Mouse (Mus musculus): ENCODE results near the gene Prkch. TPM values are rescaled to one million over a fixed set of nuclear protein-coding genes. Genes with fewer than 3 reads are reported as not detected.

The Prkch gene
- polyA plus RNA-seq, 1 experiment from 2014 or later, result 4.0 TPM

DNA sequence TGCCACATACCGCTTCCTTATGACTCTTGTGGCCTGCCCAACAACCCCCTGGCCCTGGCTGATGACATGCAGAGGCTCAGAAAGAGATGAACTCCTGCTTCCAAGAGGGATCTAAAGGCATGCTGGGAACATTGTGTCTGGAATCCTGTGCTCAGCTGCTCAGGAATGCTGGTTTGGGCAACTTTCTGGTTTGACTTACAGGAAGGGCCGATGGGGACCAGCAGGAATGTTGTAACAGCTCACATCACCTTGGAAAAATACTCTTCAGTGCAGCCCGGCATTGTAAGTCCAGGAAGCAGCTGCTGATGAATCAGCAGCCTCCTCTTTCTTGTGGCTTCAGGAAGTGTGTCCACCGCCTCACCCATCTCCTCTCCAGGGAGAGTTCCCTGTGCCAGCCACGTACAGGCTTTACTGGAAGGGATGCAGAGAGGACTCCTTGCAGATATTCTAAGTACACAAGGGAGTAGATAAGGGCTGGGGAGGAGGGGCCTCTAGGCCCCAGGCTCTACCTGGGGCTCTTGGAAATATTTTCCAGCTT lies 206.0 kb downstream of the Prkch start:
- 59% methylated on average over 5 of the region's 5 CpGs for WGBS
- Histone ChIP-seq H3K27me3 (ENCODE audit: low read depth, poor library complexity, severe bottlenecking) (peaks cover 25% of the 10 kb centered on the region), H3K9me3 (replicated peaks) (no peaks in the 10 kb centered on the region), H3K4me3 (no peak overlapping the region), H3K27ac (replicated peaks) (no peak overlapping the region), H3K4me1 (peaks cover 15% of the 10 kb centered on the region), H3K36me3 (no peaks in the 10 kb centered on the region)
- no peak for DNase-seq (ENCODE audit: low spot score)

DNA sequence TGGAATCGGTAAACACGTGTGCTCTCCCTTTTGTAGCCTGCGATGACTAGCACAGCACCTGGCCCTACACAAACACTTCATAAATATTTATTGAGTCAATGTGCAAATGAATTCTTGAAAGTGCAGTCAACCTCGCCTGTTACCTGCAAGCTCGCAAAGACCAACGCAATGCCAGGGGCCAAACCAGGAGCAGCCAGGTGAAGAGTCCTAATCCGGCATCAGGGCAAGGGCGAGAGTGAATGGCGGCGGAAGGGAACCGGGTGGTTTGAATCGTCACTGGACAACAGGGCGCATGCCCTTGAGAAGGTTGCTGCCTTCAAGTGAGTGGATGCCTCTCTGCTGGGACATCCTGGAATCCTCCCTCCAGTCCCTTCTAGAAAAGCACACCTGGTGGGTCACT lies 208.6 kb downstream of the Prkch start:
- no peak for DNase-seq (ENCODE audit: low spot score)
- no peak overlapping the region for H3K4me3 ChIP-seq
- H3K36me3 ChIP-seq, result no peaks in the 10 kb centered on the region
- peaks cover 15% of the 10 kb centered on the region for H3K4me1 ChIP-seq
- 39% methylated on average over 13 of the region's 13 CpGs for WGBS
- peaks cover 27% of the 10 kb centered on the region for H3K27me3 ChIP-seq (ENCODE audit: low read depth, poor library complexity, severe bottlenecking)
- no peaks in the 10 kb centered on the region for H3K9me3 ChIP-seq (replicated peaks)
- H3K27ac ChIP-seq (replicated peaks), result no peak overlapping the region

DNA sequence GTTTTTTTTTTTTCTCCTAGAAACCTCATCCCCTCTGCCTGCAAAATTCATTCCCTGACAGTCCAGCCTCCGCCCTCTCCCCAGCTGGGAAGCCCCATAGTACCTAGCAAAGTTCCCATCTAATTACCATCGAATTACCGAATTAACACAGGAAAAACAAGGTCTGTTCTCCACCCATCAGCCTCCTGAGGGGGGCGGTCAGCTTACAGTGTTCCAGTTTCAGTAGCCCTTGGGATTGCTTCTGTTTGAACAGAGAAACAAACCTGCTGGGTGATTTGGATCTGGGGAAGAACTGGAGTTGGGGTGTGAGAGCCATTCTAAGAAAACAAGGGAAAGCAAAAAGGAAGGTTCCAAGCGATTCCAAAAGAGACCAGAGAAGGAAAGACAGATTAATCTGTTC lies 209.1 kb downstream of the Prkch start:
- Histone ChIP-seq H3K36me3 (no peaks in the 10 kb centered on the region), H3K9me3 (replicated peaks) (no peaks in the 10 kb centered on the region), H3K27me3 (ENCODE audit: low read depth, poor library complexity, severe bottlenecking) (peaks cover 27% of the 10 kb centered on the region), H3K27ac (replicated peaks) (no peak overlapping the region; the same call in 1 of the 2 replicates), H3K4me3 (no peak overlapping the region), H3K4me1 (peaks cover 15% of the 10 kb centered on the region)
- no peak for DNase-seq (ENCODE audit: low spot score)
- 14% methylated on average over 5 of the region's 5 CpGs for WGBS

DNA sequence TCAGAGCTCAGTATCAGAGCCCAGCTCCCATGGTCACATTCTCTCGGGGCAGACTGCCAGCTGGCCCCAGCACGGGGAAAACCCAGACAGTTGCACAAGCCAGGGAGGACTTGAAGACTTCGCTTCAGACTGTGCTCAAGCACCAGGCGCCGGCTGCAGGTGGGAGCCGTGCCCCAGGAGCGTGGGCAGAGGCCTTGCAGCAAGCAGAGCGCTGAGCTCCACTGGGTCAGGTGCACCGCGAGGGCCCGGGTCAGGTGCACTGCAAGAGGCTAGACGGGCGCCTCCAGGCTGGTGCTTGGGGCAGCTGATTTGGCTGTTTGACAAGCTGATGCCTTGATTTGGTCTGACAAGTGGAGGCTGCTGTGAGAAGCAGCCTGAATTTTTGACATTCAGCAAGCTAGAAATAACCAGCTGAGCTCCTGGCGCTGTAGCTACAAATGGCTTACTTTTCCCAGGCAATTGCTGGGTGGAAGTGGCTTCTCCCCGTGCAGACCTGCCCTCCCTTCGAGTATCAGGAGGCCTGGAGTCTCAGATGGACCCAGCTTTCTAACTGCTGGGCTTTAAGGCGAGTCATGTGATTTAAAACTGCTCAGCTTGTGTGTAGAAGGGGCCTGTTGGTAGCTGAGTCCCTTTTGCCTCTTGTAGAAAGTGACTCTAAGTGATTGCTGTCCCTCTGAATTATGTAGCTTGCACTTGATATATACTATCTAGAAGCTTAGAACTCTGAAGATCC lies 209.7 kb downstream of the Prkch start:
- H3K4me3 ChIP-seq, result no peak overlapping the region
- WGBS, result 33% methylated on average over 17 of the region's 17 CpGs
- peaks cover 27% of the 10 kb centered on the region for H3K27me3 ChIP-seq (ENCODE audit: low read depth, poor library complexity, severe bottlenecking)
- H3K4me1 ChIP-seq, result peaks cover 15% of the 10 kb centered on the region
- H3K9me3 ChIP-seq (replicated peaks), result no peaks in the 10 kb centered on the region
- no peaks in the 10 kb centered on the region for H3K36me3 ChIP-seq
- peak overlapping the region; percentile 33; the same call in 1 of the 2 replicates for H3K27ac ChIP-seq (replicated peaks)
- DNase-seq (ENCODE audit: low spot score), result peak; percentile 13

DNA sequence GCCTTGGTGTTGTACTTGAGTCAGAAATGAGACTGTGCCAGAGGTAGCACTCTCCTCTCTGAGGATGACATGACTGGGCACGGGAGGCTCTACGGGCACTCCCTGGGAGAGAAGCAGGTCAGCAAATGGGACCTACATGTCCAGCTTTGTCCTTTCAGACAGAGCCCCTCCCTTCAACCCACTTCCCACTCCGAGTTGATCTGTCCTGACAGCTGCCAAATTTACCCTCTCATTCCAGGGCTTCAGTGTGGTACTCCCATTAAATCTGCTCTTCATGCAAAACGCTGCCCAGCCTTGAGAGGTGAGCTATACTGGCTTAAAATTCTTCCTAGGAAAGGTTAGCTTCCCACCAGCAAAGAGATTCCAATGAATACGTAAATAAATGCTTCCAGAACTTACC lies 215.1 kb downstream of the Prkch start:
- Histone ChIP-seq H3K4me1 (0 out of 2 replicates have a peak, but pooled peaks cover under 1% of the 10 kb centered on the region), H3K27me3 (ENCODE audit: low read depth, poor library complexity, severe bottlenecking) (peaks cover 12% of the 10 kb centered on the region), H3K36me3 (no peaks in the 10 kb centered on the region), H3K9me3 (replicated peaks) (no peaks in the 10 kb centered on the region), H3K27ac (replicated peaks) (no peak overlapping the region), H3K4me3 (no peak overlapping the region)
- WGBS, result 89% methylated on average over 5 of the region's 5 CpGs
- no peak for DNase-seq (ENCODE audit: low spot score)

DNA sequence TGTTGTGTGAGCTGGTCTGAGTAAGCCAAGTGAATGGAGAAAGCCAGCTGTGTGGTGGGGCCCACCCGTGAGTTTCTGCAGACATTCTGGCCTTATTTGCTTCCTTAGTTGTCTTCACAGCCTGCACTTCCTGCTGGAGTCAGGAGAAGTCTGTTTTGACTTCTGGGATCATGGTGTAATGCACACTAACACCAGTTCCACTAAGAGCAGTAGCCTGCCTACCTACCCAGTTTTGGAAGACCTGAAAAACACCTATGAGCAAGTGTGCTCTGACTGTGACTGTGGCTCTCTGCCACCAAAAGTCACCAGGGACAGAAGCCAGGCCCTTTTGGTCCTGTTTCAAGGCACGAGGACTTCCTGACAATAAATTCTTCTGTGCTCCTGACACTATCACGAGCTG lies 216.3 kb downstream of the Prkch start:
- Histone ChIP-seq H3K4me3 (no peak overlapping the region), H3K27ac (replicated peaks) (no peak overlapping the region), H3K4me1 (peaks cover 5% of the 10 kb centered on the region; the same call in 1 of the 2 replicates), H3K36me3 (no peaks in the 10 kb centered on the region), H3K9me3 (replicated peaks) (no peaks in the 10 kb centered on the region), H3K27me3 (ENCODE audit: low read depth, poor library complexity, severe bottlenecking) (no peaks in the 10 kb centered on the region)
- WGBS, result 75% methylated on average over 3 of the region's 3 CpGs
- no peak for DNase-seq (ENCODE audit: low spot score)

DNA sequence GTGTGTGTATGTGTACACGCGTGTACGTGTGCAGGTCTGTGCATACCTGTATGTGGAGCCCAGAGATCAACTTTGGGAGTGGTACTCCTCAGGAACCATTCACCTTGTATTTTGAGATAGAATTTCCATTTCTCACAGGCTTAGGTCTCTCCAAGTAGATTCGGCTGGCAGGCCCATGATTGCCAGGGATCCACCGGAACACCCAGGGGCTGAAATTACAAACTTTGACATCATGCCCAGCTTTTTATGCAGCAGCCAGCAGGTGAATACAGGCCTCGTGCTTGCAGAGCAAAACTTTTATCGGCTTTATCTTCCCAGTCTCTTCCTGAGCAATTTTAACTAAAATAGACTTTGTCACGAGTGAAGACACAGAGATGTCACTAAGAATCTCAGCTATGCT lies 217.2 kb downstream of the Prkch start:
- DNase-seq (ENCODE audit: low spot score), result no peak
- WGBS, result 94% methylated on average over 8 of the region's 8 CpGs
- H3K9me3 ChIP-seq (replicated peaks), result no peaks in the 10 kb centered on the region
- H3K27me3 ChIP-seq (ENCODE audit: low read depth, poor library complexity, severe bottlenecking), result no peaks in the 10 kb centered on the region
- H3K27ac ChIP-seq (replicated peaks), result no peak overlapping the region
- H3K36me3 ChIP-seq, result no peaks in the 10 kb centered on the region
- no peak overlapping the region for H3K4me3 ChIP-seq
- peaks cover 5% of the 10 kb centered on the region; the same call in 1 of the 2 replicates for H3K4me1 ChIP-seq

DNA sequence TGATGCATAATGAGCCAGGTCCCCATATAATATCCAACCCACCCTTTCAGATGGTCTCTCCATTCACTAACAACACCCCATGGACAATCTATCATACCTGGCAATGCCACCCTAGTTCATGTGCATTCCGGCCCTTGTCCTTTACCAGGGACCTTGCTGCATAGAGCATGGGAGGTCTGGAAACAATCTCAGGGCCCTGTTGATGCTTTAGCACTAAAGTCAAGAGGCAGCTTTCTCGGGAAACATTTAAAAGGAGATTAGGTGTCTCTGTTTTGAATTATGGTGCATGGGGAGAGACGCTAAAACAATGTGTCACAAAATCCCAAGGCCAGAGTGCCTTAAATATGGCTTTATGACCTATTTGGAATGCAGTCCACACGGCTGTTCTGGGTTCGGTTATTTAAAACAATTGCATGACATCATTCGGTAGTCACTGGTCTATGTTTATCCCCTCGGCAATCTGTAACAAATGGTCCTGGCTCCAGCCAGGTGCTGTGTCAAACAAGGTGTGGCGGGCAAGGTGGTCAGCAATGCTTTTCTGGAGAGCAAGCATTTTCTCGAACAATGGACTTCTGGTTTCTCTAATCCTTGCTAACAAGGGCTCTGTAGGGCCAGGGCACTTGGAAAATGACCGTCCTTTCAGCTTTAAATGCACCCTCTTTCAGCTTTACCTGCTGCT lies 217.9 kb downstream of the Prkch start:
- DNase-seq (ENCODE audit: low spot score), result no peak
- 77% methylated on average over 10 of the region's 10 CpGs for WGBS
- Histone ChIP-seq H3K4me3 (no peak overlapping the region), H3K9me3 (replicated peaks) (no peaks in the 10 kb centered on the region), H3K27ac (replicated peaks) (no peak overlapping the region), H3K36me3 (no peaks in the 10 kb centered on the region), H3K27me3 (ENCODE audit: low read depth, poor library complexity, severe bottlenecking) (no peaks in the 10 kb centered on the region), H3K4me1 (peaks cover 5% of the 10 kb centered on the region; the same call in 1 of the 2 replicates)

DNA sequence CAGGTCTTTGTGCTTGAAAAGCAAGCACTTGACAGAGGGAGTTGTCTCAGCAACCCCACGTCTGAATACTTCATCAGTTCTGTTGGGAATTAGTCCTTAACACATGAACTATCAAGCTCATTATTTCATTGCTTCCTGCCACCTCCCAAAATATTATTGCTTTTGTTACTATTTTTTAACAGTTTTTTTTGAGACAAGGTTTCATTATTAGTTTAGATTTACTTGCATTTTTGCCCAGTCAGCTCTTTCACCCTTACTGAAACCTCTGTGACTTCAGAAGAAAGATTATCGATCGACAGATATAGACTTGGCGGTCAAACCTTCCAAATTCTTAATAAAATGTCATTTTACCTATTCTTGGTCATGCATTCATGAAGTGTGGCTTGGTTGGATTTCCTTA lies 219.3 kb downstream of the Prkch start:
- Histone ChIP-seq H3K27ac (replicated peaks) (no peak overlapping the region), H3K9me3 (replicated peaks) (no peaks in the 10 kb centered on the region), H3K4me3 (no peak overlapping the region), H3K27me3 (ENCODE audit: low read depth, poor library complexity, severe bottlenecking) (no peaks in the 10 kb centered on the region), H3K36me3 (no peaks in the 10 kb centered on the region), H3K4me1 (peaks cover 5% of the 10 kb centered on the region; the same call in 1 of the 2 replicates)
- DNase-seq (ENCODE audit: low spot score), result no peak
- 82% methylated on average over 4 of the region's 4 CpGs for WGBS

DNA sequence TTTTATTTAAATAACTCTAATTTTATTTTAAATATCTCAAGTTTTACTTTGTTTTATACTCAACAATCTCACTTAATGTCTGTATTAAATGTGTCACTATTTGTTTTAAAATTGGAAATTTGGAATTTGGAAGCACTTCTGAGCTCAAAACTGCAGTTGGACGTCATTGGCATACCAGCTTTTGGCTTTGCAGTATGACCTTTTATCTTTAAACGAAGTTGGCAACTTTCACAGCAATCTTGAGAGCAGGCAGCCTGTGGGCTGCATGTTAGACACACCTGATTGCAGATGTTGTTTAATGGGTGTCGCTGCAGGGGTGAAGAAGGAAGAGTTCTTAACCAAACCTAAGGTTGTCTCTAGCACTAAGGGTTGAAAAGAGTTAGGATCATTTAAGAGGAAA lies 220.9 kb downstream of the Prkch start:
- Histone ChIP-seq H3K4me1 (peaks cover 9% of the 10 kb centered on the region; the same call in 1 of the 2 replicates), H3K27me3 (ENCODE audit: low read depth, poor library complexity, severe bottlenecking) (no peaks in the 10 kb centered on the region), H3K9me3 (replicated peaks) (no peaks in the 10 kb centered on the region), H3K36me3 (no peaks in the 10 kb centered on the region), H3K27ac (replicated peaks) (no peak overlapping the region), H3K4me3 (no peak overlapping the region)
- WGBS, result 64% methylated on average over 3 of the region's 3 CpGs
- no peak for DNase-seq (ENCODE audit: low spot score)

DNA sequence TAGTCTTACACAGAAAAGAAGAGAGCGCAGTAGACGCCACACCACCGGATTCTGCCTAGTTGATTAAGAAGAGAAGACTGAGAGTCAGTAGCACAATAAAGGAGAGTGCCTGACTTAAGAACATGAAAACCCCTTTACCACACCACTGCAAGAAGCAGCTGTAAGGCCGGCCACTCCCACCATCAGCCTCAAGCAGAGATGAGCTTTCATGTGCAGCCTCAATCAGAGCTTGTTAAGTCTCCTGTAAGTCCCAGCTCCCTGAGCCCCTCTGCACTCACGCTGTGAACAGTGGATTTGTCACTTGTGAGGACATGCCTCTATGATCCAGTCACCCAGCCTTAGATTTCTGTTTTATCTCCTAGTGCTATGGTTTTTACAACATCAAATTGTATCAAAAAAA lies 221.4 kb downstream of the Prkch start:
- WGBS, result 32% methylated on average over 5 of the region's 5 CpGs
- peaks cover 9% of the 10 kb centered on the region; the same call in 1 of the 2 replicates for H3K4me1 ChIP-seq
- H3K36me3 ChIP-seq, result no peaks in the 10 kb centered on the region
- no peak overlapping the region for H3K4me3 ChIP-seq
- no peak overlapping the region for H3K27ac ChIP-seq (replicated peaks)
- H3K27me3 ChIP-seq (ENCODE audit: low read depth, poor library complexity, severe bottlenecking), result no peaks in the 10 kb centered on the region
- H3K9me3 ChIP-seq (replicated peaks), result no peaks in the 10 kb centered on the region
- no peak for DNase-seq (ENCODE audit: low spot score)

DNA sequence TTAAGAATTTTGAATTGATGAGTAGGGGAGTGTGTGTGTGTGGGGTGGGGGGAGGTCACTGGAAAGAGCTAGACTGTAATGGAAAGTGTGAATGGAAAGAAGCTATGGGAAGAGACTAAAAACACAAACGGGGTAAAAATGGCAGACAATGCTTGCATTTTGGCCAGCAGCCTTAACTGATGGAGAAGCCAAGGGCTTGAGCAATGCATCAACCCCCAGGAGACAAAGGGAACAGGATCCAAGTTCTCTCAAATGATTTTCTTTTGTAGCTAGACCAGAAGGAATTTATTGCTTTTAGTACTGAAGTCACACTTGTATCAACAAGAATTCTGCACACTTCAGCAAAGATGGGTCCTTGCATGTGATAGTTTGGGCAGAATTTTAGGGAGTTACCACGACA lies 222.6 kb downstream of the Prkch start:
- H3K27me3 ChIP-seq (ENCODE audit: low read depth, poor library complexity, severe bottlenecking), result no peaks in the 10 kb centered on the region
- no peak overlapping the region for H3K4me3 ChIP-seq
- WGBS, result 86% methylated on average over 2 of the region's 2 CpGs
- peaks cover 9% of the 10 kb centered on the region; the same call in 1 of the 2 replicates for H3K4me1 ChIP-seq
- H3K27ac ChIP-seq (replicated peaks), result no peak overlapping the region
- H3K36me3 ChIP-seq, result no peaks in the 10 kb centered on the region
- DNase-seq (ENCODE audit: low spot score), result no peak
- H3K9me3 ChIP-seq (replicated peaks), result no peaks in the 10 kb centered on the region

Measured in midbrain, embryonic 10.5 days (tissue).